ENCODE assay signal across 14 mouse cellular contexts in genomic region chr5:31080059-31080794, GRCm38 (mm10). TPM values are rescaled to one million over a fixed set of nuclear protein-coding genes. Genes with fewer than 3 reads are reported as not detected.
DNase-seq lines count a peak whose midpoint lies in the region; ATAC-seq and TF ChIP-seq lines count a peak whose summit lies in the region.
"Had no signal": no experiment of that assay in that cellular context is flagged by ENCODE, and none has a peak within 500 bp of the region (broad histone marks: within the 10 kb centered on the region; RNA-seq: fewer than 3 reads in every experiment).

No protein-coding gene starts in this region.

- 62% methylated on average over 13 of the region's 13 CpGs for WGBS in stomach, postnatal 0 days

- DNase-seq in heart, adult 18-20 months: peak; percentile 26 to 37
- DNase-seq in heart, postnatal 25 days (ENCODE audit: low spot score): no peak
- DNase-seq in right cerebral cortex, adult 18-20 months: peak; percentile 78
- DNase-seq in right cerebral cortex, postnatal 4 days: no peak
- peak; percentile 54 to 59 for DNase-seq in layer of hippocampus, postnatal 36 days
- peak; percentile 88 for DNase-seq in telencephalon, adult 2 months (ENCODE audit: low read depth, low spot score)
- DNase-seq in stomach, postnatal 0 days (ENCODE audit: low spot score): no peak
- no peak for DNase-seq in retina, embryonic 14.5 days (ENCODE audit: low spot score)

- TF ChIP-seq CTCF in stomach, postnatal 0 days (IDR thresholded peaks at IDR 0.05; ENCODE audit: low read depth): no peak

- no peak overlapping the region for H3K27ac ChIP-seq in stomach, postnatal 0 days (replicated peaks)

- H3K4me1 ChIP-seq in stomach, postnatal 0 days (replicated peaks; ENCODE audit: control insufficient read depth, insufficient read depth): no peaks in the 10 kb centered on the region

- peaks cover 19% of the 10 kb centered on the region for H3K36me3 ChIP-seq in stomach, postnatal 0 days (ENCODE audit: control insufficient read depth, insufficient read depth, low read length)

- intact Hi-C loops in heart, postnatal 25 days (cut with DNase I): no loop called here

- no peak overlapping the region for H3K4me2 ChIP-seq in stomach, postnatal 0 days (replicated peaks; ENCODE audit: low read depth)

- H3K9ac ChIP-seq in stomach, postnatal 0 days (ENCODE audit: low read length): no peak overlapping the region

- peaks cover 5% of the 10 kb centered on the region; the same call in 1 of the 2 replicates for H3K27me3 ChIP-seq in stomach, postnatal 0 days (ENCODE audit: control insufficient read depth, insufficient read depth, low read length)

- no peaks in the 10 kb centered on the region for H3K9me3 ChIP-seq in stomach, postnatal 0 days (ENCODE audit: control insufficient read depth, low read length)

- no peak for TF ChIP-seq EP300 in stomach, postnatal 0 days (optimal IDR thresholded peaks at IDR 0.05)

- no peak for ATAC-seq in stomach, postnatal 0 days (ENCODE audit: low FRiP score, low TSS enrichment)
- ATAC-seq: intestine, embryonic 16.5 days; midbrain, embryonic 16.5 days had no signal

- no peak overlapping the region for H3K4me3 ChIP-seq in stomach, postnatal 0 days (ENCODE audit: low read depth, low read length)

RNA-seq across cellular contexts. Expression of gene Cad, which starts 25.6 kb away (rescaled TPM):
- 10 to 100 TPM; 12.9 to 15.3 TPM for total RNA-seq in heart, adult 18-20 months (2021)
- 10 to 100 TPM; 14.4 to 15.5 TPM for total RNA-seq in heart, postnatal 25 days (2021)
- 10 to 100 TPM; 22.3 to 25.5 TPM for total RNA-seq in layer of hippocampus, postnatal 36 days (2021)
- polyA plus RNA-seq in stomach, postnatal 0 days (2015; fragmentation: Nextera tagmentation; extraction: Ambion mirVana): 4.9 and 6.1 TPM in 2 replicates

RNA-seq across cellular contexts. Expression of gene Dnajc5g, which starts 25.9 kb away (rescaled TPM):
- not detected for total RNA-seq in heart, adult 18-20 months (2021)
- not detected for total RNA-seq in heart, postnatal 25 days (2021)
- total RNA-seq in layer of hippocampus, postnatal 36 days (2021): not detected
- not detected in 2 replicates for polyA plus RNA-seq in stomach, postnatal 0 days (2015; fragmentation: Nextera tagmentation; extraction: Ambion mirVana)
- total RNA-seq: common myeloid progenitor, adult 5-6 weeks; layer of hippocampus, postnatal 25 days; neutrophil, adult 5-6 weeks had no signal
- polyA plus RNA-seq: intestine, embryonic 16.5 days; lung, embryonic 16.5 days; midbrain, embryonic 16.5 days had no signal

RNA-seq across cellular contexts. Expression of gene Slc30a3, which starts 27.8 kb away (rescaled TPM):
- not detected for total RNA-seq in heart, adult 18-20 months (2021)
- total RNA-seq in heart, postnatal 25 days (2021): not detected
- total RNA-seq in layer of hippocampus, postnatal 36 days (2021): 10 to 100 TPM; 73.6 to 76.8 TPM
- polyA plus RNA-seq in stomach, postnatal 0 days (2015; fragmentation: Nextera tagmentation; extraction: Ambion mirVana): 0.11 TPM in 1 of 2 replicates, not detected in the other
- total RNA-seq: common myeloid progenitor, adult 5-6 weeks; neutrophil, adult 5-6 weeks had no signal

RNA-seq across cellular contexts. Expression of gene Slc5a6, which starts 31.5 kb away (rescaled TPM):
- total RNA-seq in heart, adult 18-20 months (2021): 10 to 100 TPM; 12.4 to 13.5 TPM
- 10 to 100 TPM in 1 of 2 experiments, 1 to 10 TPM in 1; 9.9 to 10.5 TPM for total RNA-seq in heart, postnatal 25 days (2021)
- total RNA-seq in layer of hippocampus, postnatal 36 days (2021): 10 to 100 TPM; 13.7 to 14.2 TPM
- 4.2 TPM in 2 replicates for polyA plus RNA-seq in stomach, postnatal 0 days (2015; fragmentation: Nextera tagmentation; extraction: Ambion mirVana)

RNA-seq across cellular contexts. Expression of gene Atraid, which starts 32.1 kb away (rescaled TPM):
- total RNA-seq in heart, adult 18-20 months (2021): 10 to 100 TPM; 47.6 to 52.2 TPM
- 10 to 100 TPM; 44.1 to 47.0 TPM for total RNA-seq in heart, postnatal 25 days (2021)
- 10 to 100 TPM; 73.7 to 77.5 TPM for total RNA-seq in layer of hippocampus, postnatal 36 days (2021)
- polyA plus RNA-seq in stomach, postnatal 0 days (2015; fragmentation: Nextera tagmentation; extraction: Ambion mirVana): 192 and 197 TPM in 2 replicates

Comparison
In these comparisons a context has a peak if more than half of its experiments do, and no peak if none do; other contexts are left out.
1. DNase-seq: peak in heart, adult 18-20 months (2 of 2), right cerebral cortex, adult 18-20 months (single experiment), layer of hippocampus, postnatal 36 days (2 of 2) and telencephalon, adult 2 months (single experiment); none in heart, postnatal 25 days (single experiment), right cerebral cortex, postnatal 4 days (single experiment), stomach, postnatal 0 days (single experiment) and retina, embryonic 14.5 days (single experiment).
2. RNA of gene Slc30a3, which starts 27.8 kb away (total RNA-seq): 73.6 to 76.8 TPM in layer of hippocampus, postnatal 36 days; not detected in heart, adult 18-20 months and not detected in heart, postnatal 25 days; every median in the first group is over 10 times any median in the second.